Mouse (Mus musculus) urinary bladder, postnatal 36 days (tissue): Measurements from ENCODE around the gene Glyat.
A peak's percentile ranks its signal among the peaks of the same experiment; 100 is the strongest.
"Not testable (repeated sequence)": the region's sequence is repeated elsewhere in the genome, so short reads cannot be mapped to it uniquely, and the experiment has no call there.

ENCODE experiments used
- DNase-seq, 2 experiments: peaks; one replicate each; pipeline ENCODE4 v3.0.0; 2022; ENCODE audit warnings: low spot score in 2 of 2, mixed read lengths in 1 of 2

Gene Glyat

GRCm38 (mm10) chr19:12633176-12633575, at the start of gene Glyat:
TSS of gene Glyat (plus strand) at chr19:12633308.
- DNase-seq, result no peak

- DNase-seq, result no peak
Measured at GRCm38 (mm10) chr19:12585310-12585709, 47.8 kb upstream of the Glyat start.

- DNase-seq, result peak; percentile 65 to 66
Measured at GRCm38 (mm10) chr19:12591908-12592307, 41.2 kb upstream of the Glyat start.

GRCm38 (mm10) chr19:12595135-12595529, 38.0 kb upstream of the Glyat start:
- DNase-seq, result no peak

- peak; percentile 34 to 69 for DNase-seq
Measured at GRCm38 (mm10) chr19:12595530-12596289, 37.4 kb upstream of the Glyat start.

GRCm38 (mm10) chr19:12596290-12597072, 36.6 kb upstream of the Glyat start:
- DNase-seq, result peak in 1 of 2 experiments; percentile 12

GRCm38 (mm10) chr19:12597073-12597405, 36.1 kb upstream of the Glyat start:
- no peak for DNase-seq

- DNase-seq, result no peak
Measured at GRCm38 (mm10) chr19:12598674-12599073, 34.4 kb upstream of the Glyat start.

GRCm38 (mm10) chr19:12599674-12600073, 33.4 kb upstream of the Glyat start, which contains the start of gene Gm4952:
TSS of gene Gm4952 (plus strand) at chr19:12599974.
- no peak for DNase-seq

GRCm38 (mm10) chr19:12600684-12601480, 32.2 kb upstream of the Glyat start:
- no peak for DNase-seq

GRCm38 (mm10) chr19:12608336-12608735, 24.8 kb upstream of the Glyat start:
- DNase-seq, result no peak

GRCm38 (mm10) chr19:12613646-12614045, 19.5 kb upstream of the Glyat start:
- DNase-seq, result no peak

GRCm38 (mm10) chr19:12634259-12634658, 1.2 kb downstream of the Glyat start:
- no peak for DNase-seq

- no peak for DNase-seq
Measured at GRCm38 (mm10) chr19:12634963-12635362, 1.9 kb downstream of the Glyat start.

- no peak for DNase-seq
Measured at GRCm38 (mm10) chr19:12636863-12637262, 3.8 kb downstream of the Glyat start.

GRCm38 (mm10) chr19:12638049-12638448, 4.9 kb downstream of the Glyat start:
- no peak for DNase-seq

- DNase-seq, result no peak
Measured at GRCm38 (mm10) chr19:12649511-12649910, 16.4 kb downstream of the Glyat start.

- DNase-seq, result no peak
Measured at GRCm38 (mm10) chr19:12666156-12666555, 33.0 kb downstream of the Glyat start.

- not testable (repeated sequence) for DNase-seq
Measured at GRCm38 (mm10) chr19:12668601-12669000, 35.5 kb downstream of the Glyat start.

GRCm38 (mm10) chr19:12670139-12670538, 37.0 kb downstream of the Glyat start, which contains the start of gene Olfr1442:
TSS of gene Olfr1442 (plus strand) at chr19:12670439.
- no peak for DNase-seq

- DNase-seq, result no peak
Measured at GRCm38 (mm10) chr19:12671051-12671450, 37.9 kb downstream of the Glyat start.

GRCm38 (mm10) chr19:12677812-12678211, 44.7 kb downstream of the Glyat start, which contains the start of gene Olfr1443:
TSS of gene Olfr1443 (plus strand) at chr19:12678112.
- DNase-seq, result no peak
